Mouse (Mus musculus): ENCODE results near the gene Hsdl1. TPM values are rescaled to one million over a fixed set of nuclear protein-coding genes. Genes with fewer than 3 reads are reported as not detected.
A peak's percentile ranks its signal among the peaks of the same experiment; 100 is the strongest.

The Hsdl1 gene
- polyA plus RNA-seq, 1 experiment from 2014 or later, result 137 TPM

- Histone ChIP-seq H3K4me2 (peak overlapping the region; percentile 92), H3K4me3 (replicated peaks) (peak overlapping the region; percentile 66), H3K4me1 (peaks cover 25% of the 10 kb centered on the region), H3K9me3 (replicated peaks) (no peaks in the 10 kb centered on the region), H3K36me3 (no peaks in the 10 kb centered on the region), H3K9ac (replicated peaks) (peak overlapping the region; percentile 80), H3K27me3 (replicated peaks) (peaks cover 19% of the 10 kb centered on the region), H3K27ac (replicated peaks) (peak overlapping the region; percentile 75)
- peak; percentile 43; the same call in 1 of the 2 replicates for ATAC-seq (ENCODE audit: low FRiP score)
- WGBS, result 2% methylated on average over 16 of the region's 16 CpGs
These were observed 363 bp upstream of the Hsdl1 start for GRCm38 (mm10) chr8:119575366-119575726.

- H3K4me3 ChIP-seq (replicated peaks), result no peak overlapping the region
- H3K9ac ChIP-seq (replicated peaks), result no peak overlapping the region
- no peaks in the 10 kb centered on the region for H3K9me3 ChIP-seq (replicated peaks)
- ATAC-seq (ENCODE audit: low FRiP score), result no peak
- 0 out of 2 replicates have a peak, but pooled peaks cover 10% of the 10 kb centered on the region for H3K36me3 ChIP-seq
- peaks cover 30% of the 10 kb centered on the region for H3K4me1 ChIP-seq
- WGBS, result 90% methylated on average over 4 of the region's 4 CpGs
- no peak overlapping the region for H3K4me2 ChIP-seq
- peaks cover 12% of the 10 kb centered on the region; the same call in 1 of the 2 replicates for H3K27me3 ChIP-seq (replicated peaks)
- no peak overlapping the region for H3K27ac ChIP-seq (replicated peaks)
These were observed 2.6 kb downstream of the Hsdl1 start for GRCm38 (mm10) chr8:119572411-119572810.

GRCm38 (mm10) chr8:119571135-119571534 lies 3.8 kb downstream of the Hsdl1 start:
- H3K36me3 ChIP-seq, result peaks cover 18% of the 10 kb centered on the region
- WGBS, result 93% methylated on average over 6 of the region's 6 CpGs
- H3K4me1 ChIP-seq, result peaks cover 30% of the 10 kb centered on the region
- H3K9ac ChIP-seq (replicated peaks), result no peak overlapping the region
- peaks cover 5% of the 10 kb centered on the region; the same call in 1 of the 2 replicates for H3K27me3 ChIP-seq (replicated peaks)
- no peak for ATAC-seq (ENCODE audit: low FRiP score)
- H3K4me2 ChIP-seq, result no peak overlapping the region
- H3K4me3 ChIP-seq (replicated peaks), result no peak overlapping the region
- H3K9me3 ChIP-seq (replicated peaks), result no peaks in the 10 kb centered on the region
- no peak overlapping the region for H3K27ac ChIP-seq (replicated peaks)

- Histone ChIP-seq H3K9ac (replicated peaks) (no peak overlapping the region), H3K36me3 (peaks cover 30% of the 10 kb centered on the region), H3K4me2 (no peak overlapping the region), H3K27me3 (replicated peaks) (no peaks in the 10 kb centered on the region), H3K4me1 (peaks cover 24% of the 10 kb centered on the region), H3K27ac (replicated peaks) (no peak overlapping the region), H3K9me3 (replicated peaks) (no peaks in the 10 kb centered on the region), H3K4me3 (replicated peaks) (no peak overlapping the region)
- no peak for ATAC-seq (ENCODE audit: low FRiP score)
- WGBS, result 48% methylated on average over 4 of the region's 4 CpGs
These were observed 5.1 kb downstream of the Hsdl1 start for GRCm38 (mm10) chr8:119569881-119570280.

- ATAC-seq (ENCODE audit: low FRiP score), result no peak
- no peaks in the 10 kb centered on the region for H3K9me3 ChIP-seq (replicated peaks)
- 63% methylated on average over 7 of the region's 7 CpGs for WGBS
- H3K27ac ChIP-seq (replicated peaks), result no peak overlapping the region
- no peaks in the 10 kb centered on the region for H3K27me3 ChIP-seq (replicated peaks)
- H3K36me3 ChIP-seq, result peaks cover 39% of the 10 kb centered on the region
- H3K9ac ChIP-seq (replicated peaks), result no peak overlapping the region
- no peak overlapping the region for H3K4me3 ChIP-seq (replicated peaks)
- no peak overlapping the region for H3K4me2 ChIP-seq
- peaks cover 21% of the 10 kb centered on the region for H3K4me1 ChIP-seq
These were observed 6.0 kb downstream of the Hsdl1 start for GRCm38 (mm10) chr8:119568951-119569350.

- Histone ChIP-seq H3K36me3 (peaks cover 46% of the 10 kb centered on the region), H3K4me2 (no peak overlapping the region), H3K4me1 (peaks cover 14% of the 10 kb centered on the region), H3K27me3 (replicated peaks) (no peaks in the 10 kb centered on the region), H3K9ac (replicated peaks) (no peak overlapping the region), H3K4me3 (replicated peaks) (no peak overlapping the region), H3K9me3 (replicated peaks) (no peaks in the 10 kb centered on the region), H3K27ac (replicated peaks) (no peak overlapping the region)
- no peak for ATAC-seq (ENCODE audit: low FRiP score)
- 90% methylated on average over 9 of the region's 9 CpGs for WGBS
These were observed 6.7 kb downstream of the Hsdl1 start for GRCm38 (mm10) chr8:119568251-119568650.

- H3K27me3 ChIP-seq (replicated peaks), result no peaks in the 10 kb centered on the region
- no peak overlapping the region for H3K4me3 ChIP-seq (replicated peaks)
- H3K9ac ChIP-seq (replicated peaks), result no peak overlapping the region
- H3K36me3 ChIP-seq, result peaks cover 63% of the 10 kb centered on the region
- 86% methylated on average over 11 of the region's 11 CpGs for WGBS
- no peak overlapping the region for H3K4me2 ChIP-seq
- no peaks in the 10 kb centered on the region for H3K9me3 ChIP-seq (replicated peaks)
- ATAC-seq (ENCODE audit: low FRiP score), result no peak
- H3K27ac ChIP-seq (replicated peaks), result no peak overlapping the region
- H3K4me1 ChIP-seq, result peaks cover 5% of the 10 kb centered on the region; the same call in 1 of the 2 replicates
These were observed 8.6 kb downstream of the Hsdl1 start for GRCm38 (mm10) chr8:119566367-119566766.

GRCm38 (mm10) chr8:119563849-119564251 lies 11.1 kb downstream of the Hsdl1 start:
- Histone ChIP-seq H3K4me1 (peaks cover 6% of the 10 kb centered on the region), H3K9ac (replicated peaks) (no peak overlapping the region), H3K36me3 (peaks cover 63% of the 10 kb centered on the region), H3K4me3 (replicated peaks) (no peak overlapping the region), H3K27ac (replicated peaks) (no peak overlapping the region), H3K27me3 (replicated peaks) (no peaks in the 10 kb centered on the region), H3K9me3 (replicated peaks) (no peaks in the 10 kb centered on the region), H3K4me2 (no peak overlapping the region)
- no peak for ATAC-seq (ENCODE audit: low FRiP score)
- WGBS, result 92% methylated on average over 14 of the region's 14 CpGs

GRCm38 (mm10) chr8:119559402-119559720 lies 15.6 kb downstream of the Hsdl1 start:
- H3K9me3 ChIP-seq (replicated peaks), result no peaks in the 10 kb centered on the region
- 91% methylated on average over 6 of the region's 6 CpGs for WGBS
- H3K27ac ChIP-seq (replicated peaks), result peak overlapping the region; percentile 80
- H3K9ac ChIP-seq (replicated peaks), result peak overlapping the region; percentile 45; the same call in 1 of the 2 replicates
- peak overlapping the region; percentile 68 for H3K4me2 ChIP-seq
- H3K4me3 ChIP-seq (replicated peaks), result peak overlapping the region; percentile 66
- peak; percentile 19; the same call in 1 of the 2 replicates for ATAC-seq (ENCODE audit: low FRiP score)
- no peaks in the 10 kb centered on the region for H3K27me3 ChIP-seq (replicated peaks)
- H3K4me1 ChIP-seq, result peaks cover 36% of the 10 kb centered on the region
- H3K36me3 ChIP-seq, result peaks cover 28% of the 10 kb centered on the region

- H3K4me3 ChIP-seq (replicated peaks), result peak within 1 kb of the TSS; percentile 66
- H3K27ac ChIP-seq (replicated peaks), result peak within 1 kb of the TSS; percentile 94
- peak within 1 kb of the TSS; percentile 65 for H3K9ac ChIP-seq (replicated peaks)
- WGBS, result 6% methylated on average over 56 of the region's 63 CpGs
- H3K9me3 ChIP-seq (replicated peaks), result no peaks in the 10 kb centered on the region
- ATAC-seq (ENCODE audit: low FRiP score), result peak; percentile 97
- peak within 1 kb of the TSS; percentile 78 for H3K4me2 ChIP-seq
- H3K36me3 ChIP-seq, result peaks cover 22% of the 10 kb centered on the region
- peaks cover 39% of the 10 kb centered on the region for H3K4me1 ChIP-seq
- no peaks in the 10 kb centered on the region for H3K27me3 ChIP-seq (replicated peaks)
These were observed 16.2 kb downstream of the Hsdl1 start, which contains the start of gene Mbtps1 for GRCm38 (mm10) chr8:119558603-119559401. Mbtps1 (minus strand) TSS chr8:119558735.

GRCm38 (mm10) chr8:119557821-119558602 lies 17.0 kb downstream of the Hsdl1 start:
- H3K4me2 ChIP-seq, result peak overlapping the region; percentile 78
- H3K9me3 ChIP-seq (replicated peaks), result no peaks in the 10 kb centered on the region
- H3K36me3 ChIP-seq, result peaks cover 14% of the 10 kb centered on the region
- peak overlapping the region; percentile 65 for H3K9ac ChIP-seq (replicated peaks)
- H3K4me3 ChIP-seq (replicated peaks), result peak overlapping the region; percentile 66
- under 1% methylated on average over 54 of the region's 55 CpGs for WGBS
- H3K27ac ChIP-seq (replicated peaks), result peak overlapping the region; percentile 94
- no peaks in the 10 kb centered on the region for H3K27me3 ChIP-seq (replicated peaks)
- peaks cover 41% of the 10 kb centered on the region for H3K4me1 ChIP-seq
- ATAC-seq (ENCODE audit: low FRiP score), result peak; percentile 92

All from neural tube, embryonic 15.5 days (tissue).